Mouse (Mus musculus) lung, postnatal 14 days (tissue): ENCODE measurements around the gene Pnck.

Source experiments
- DNase-seq: peaks from one replicate; pipeline ENCODE4 v3.0.0; 2021

Pnck gene

DNA sequence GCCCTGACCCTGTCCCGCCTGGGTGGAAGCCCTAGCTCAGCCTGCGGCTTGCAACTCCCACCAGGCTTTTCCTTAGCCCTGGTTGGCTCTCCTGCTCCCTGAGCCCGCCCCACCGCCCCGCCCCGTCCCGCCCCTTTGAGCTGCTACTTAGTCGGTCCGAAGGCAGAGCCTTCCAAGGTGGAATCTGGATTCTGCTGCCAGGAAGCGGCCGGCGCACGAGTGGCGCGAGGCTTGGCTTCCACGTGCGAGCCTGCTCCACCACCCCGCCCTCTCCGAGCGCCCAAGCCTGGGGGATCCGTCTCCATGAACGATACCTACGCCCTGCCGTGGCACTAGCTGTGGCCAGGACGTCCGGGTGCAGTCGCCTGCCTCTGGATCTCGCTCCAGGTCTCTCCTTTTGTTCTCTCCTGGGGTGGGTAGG lies 20.7 kb downstream of the Pnck start, which contains the start of gene Dusp9:
TSS of gene Dusp9 (plus strand) at position 165 of the 421 bp plus-strand sequence.
- DNase-seq, result peak; percentile 30

DNA sequence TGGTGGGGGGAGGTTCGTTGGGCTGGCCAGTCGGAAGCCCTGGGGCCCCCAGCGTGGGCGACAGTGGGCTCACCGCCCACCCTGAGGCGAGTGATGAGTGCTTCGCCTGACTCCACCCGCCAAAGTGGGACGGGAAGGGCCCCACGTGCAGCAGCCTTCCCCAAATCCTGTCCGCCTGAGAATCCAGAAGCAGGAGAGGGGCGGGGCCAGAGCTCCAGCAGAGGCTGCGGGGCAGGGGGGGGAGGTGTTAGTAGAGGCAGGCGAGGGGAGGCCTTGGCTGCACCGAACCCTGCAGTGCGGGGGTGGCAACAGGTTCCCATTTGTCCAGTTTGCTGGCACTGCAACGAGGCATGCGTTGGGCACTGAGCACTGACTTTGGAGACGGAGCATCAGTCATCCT lies 22.5 kb downstream of the Pnck start:
- no peak for DNase-seq

DNA sequence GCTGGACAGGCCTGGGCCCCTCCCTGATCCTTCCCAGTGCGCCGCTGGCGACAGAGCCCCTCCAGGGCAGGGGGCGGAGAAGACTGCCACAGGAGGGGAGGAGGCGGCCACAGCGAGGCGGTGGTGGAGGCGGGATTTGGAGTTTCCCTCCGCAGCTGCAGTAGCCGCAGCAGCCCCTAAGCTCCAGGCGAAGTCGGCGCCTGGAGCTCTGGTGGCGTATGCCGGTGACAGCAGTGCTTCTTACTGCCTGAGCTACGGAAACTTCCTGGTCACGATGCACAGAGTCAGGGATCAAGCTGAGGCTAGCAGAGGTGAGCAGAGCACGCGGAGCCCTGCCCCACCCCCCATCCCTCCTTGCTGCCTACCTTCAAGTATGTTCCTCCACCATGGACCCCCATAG lies 24.5 kb downstream of the Pnck start:
- no peak for DNase-seq

DNA sequence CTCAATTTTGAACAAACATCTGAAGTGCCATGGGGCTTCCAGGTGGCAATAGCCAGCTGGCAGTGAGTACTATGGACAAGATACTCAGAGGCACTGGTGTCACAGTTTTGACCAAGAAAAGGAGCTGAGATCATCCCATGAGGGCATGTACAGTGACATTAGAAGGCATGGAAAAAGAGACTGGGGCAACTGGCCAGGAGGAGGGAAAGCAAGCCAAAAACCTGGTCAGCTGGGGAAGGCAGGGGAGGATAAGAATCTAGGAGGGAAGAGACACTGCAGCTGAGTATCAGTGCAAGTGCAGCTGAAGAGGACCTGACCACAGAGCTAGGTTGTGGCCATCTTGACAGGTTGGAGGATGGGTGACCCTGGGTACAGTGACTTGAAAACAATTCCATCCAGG lies 32.9 kb downstream of the Pnck start:
- no peak for DNase-seq

DNA sequence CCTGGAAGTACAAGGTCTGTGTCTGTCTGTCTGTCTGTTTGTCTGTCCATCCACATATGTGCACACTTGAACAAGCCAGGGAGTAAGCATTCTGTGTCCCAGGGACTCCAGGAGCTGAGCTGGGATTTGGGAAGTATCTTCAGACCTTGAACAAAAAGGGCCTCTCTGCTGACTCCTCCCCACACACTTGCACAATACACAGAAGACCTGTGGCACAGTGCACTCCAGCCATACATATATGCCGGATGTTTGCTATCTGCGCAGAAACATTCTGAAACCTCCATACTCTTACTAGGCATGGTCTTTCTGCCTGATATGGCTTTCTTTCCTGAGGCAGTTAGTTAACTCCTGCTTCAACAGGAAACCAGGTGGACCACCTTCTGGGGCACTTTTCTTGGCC lies 40.0 kb downstream of the Pnck start:
- DNase-seq, result no peak

DNA sequence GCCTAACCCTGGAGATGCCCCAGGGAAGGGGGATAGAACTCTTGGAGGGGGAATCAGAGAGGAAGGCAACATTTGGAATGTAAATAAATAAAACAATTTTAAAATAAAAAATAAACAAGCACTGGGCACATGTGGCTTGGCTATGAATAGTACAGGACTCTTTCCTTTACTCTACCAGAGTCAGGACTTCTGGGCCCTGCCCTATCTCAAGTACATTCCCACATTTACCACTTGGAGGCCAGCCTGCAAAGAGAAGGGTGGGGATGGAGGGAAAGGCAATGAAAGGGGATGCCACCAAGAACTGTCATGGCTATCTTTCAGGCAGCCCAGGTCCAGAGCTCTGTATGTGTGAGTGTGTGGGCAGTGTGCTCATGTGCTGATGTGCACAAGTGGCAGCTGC lies 40.5 kb downstream of the Pnck start:
- DNase-seq, result no peak

DNA sequence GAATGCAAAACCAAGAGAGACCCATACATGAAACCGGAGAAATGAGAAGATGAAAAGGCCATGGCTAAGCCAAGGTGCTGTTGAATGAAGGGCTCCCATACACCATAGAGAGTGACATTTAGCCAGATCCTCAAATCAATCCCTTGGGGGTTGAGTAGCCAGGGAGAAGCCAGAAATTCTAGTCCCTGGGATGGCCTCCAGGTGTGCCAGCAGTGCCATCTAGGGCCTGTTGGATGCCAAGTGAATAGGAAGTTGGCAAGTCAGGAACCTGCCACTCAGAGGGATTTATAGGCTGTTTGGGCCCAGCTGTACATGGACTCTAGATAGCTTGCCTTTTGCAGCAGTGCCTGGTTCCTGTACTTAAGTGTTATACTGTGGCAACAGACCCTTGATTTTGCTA lies 44.0 kb downstream of the Pnck start:
- no peak for DNase-seq

DNA sequence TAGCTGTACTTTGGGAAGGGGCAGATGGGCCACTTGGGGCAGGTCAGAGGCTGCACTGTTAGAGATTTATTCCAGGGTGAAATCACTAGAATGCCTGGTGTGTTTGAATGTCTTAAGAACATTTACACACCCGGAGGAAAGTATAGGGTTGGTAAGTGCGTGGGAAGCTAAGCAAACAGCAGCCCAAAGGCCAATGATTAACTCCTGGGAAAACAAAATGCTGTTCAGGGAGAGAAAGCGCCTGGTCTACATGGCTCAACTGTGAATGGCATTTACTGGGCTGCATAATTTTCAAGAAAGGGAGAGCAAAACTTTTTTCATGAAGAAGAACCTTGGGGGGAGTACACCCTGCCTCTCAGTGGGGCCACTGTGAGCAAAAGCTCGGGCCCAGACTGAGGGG lies 46.3 kb downstream of the Pnck start:
- DNase-seq, result no peak
